Mouse (Mus musculus): ENCODE measurements around the gene Klhl5. TPM values are rescaled to one million over a fixed set of nuclear protein-coding genes. Genes with fewer than 3 reads are reported as not detected.

The Klhl5 gene
- polyA plus RNA-seq, 1 experiment from 2014 or later = 32.0 TPM

GRCm38 (mm10) chr5:65163001-65163400 is 55.7 kb downstream of the Klhl5 start:
- ATAC-seq = no peak
- ChIA-PET POLR2A (no interaction called here), CTCF (interaction anchor here (1.3 to 1.6 kb wide), 2 partner anchors 12 to 16 kb away, joined by 3 to 5 read pairs; no protein-coding TSS in a partner anchor)
- in situ Hi-C loops (cut with MboI; ENCODE audit: low pct_unique_long_range_greater_than_20kb) = no loop called here
- H3K27me3 ChIP-seq = no peaks in the 10 kb centered on the region
- TF ChIP-seq CTCF (IDR thresholded peaks at IDR 0.05) = no peak
- DNase-seq (ENCODE audit: low read depth, low spot score) = no peak

GRCm38 (mm10) chr5:65163489-65164092 is 56.3 kb downstream of the Klhl5 start:
- DNase-seq (ENCODE audit: low read depth, low spot score) (no peak), ATAC-seq (no peak)
- POLR2A ChIA-PET = no interaction called here
- no peak for TF ChIP-seq CTCF (IDR thresholded peaks at IDR 0.05)
- H3K27me3 ChIP-seq = no peaks in the 10 kb centered on the region
- CTCF ChIA-PET = interaction anchor here (1.0 to 1.6 kb wide), 3 partner anchors 11 to 280 kb away, joined by 3 to 5 read pairs (median 3); no protein-coding TSS in a partner anchor
- in situ Hi-C loops (cut with MboI; ENCODE audit: low pct_unique_long_range_greater_than_20kb) = no loop called here

GRCm38 (mm10) chr5:65170206-65170605 is 62.9 kb downstream of the Klhl5 start:
- in situ Hi-C loops (cut with MboI; ENCODE audit: low pct_unique_long_range_greater_than_20kb) = no loop called here
- no peak for TF ChIP-seq CTCF (IDR thresholded peaks at IDR 0.05)
- CTCF ChIA-PET = no interaction called here
- DNase-seq (ENCODE audit: low read depth, low spot score) (no peak), ATAC-seq (no peak)
- POLR2A ChIA-PET = no interaction called here
- no peaks in the 10 kb centered on the region for H3K27me3 ChIP-seq

GRCm38 (mm10) chr5:65175035-65175917 is 67.9 kb downstream of the Klhl5 start:
- ATAC-seq (no peak), DNase-seq (ENCODE audit: low read depth, low spot score) (no peak)
- ChIA-PET POLR2A (interaction anchor here (0.6 kb wide), 1 partner anchor 199 kb away, joined by 5 read pairs; no protein-coding TSS in a partner anchor), CTCF (interaction anchor here (1.0 to 1.5 kb wide), 5 partner anchors 9 to 19 kb away, joined by 3 to 7 read pairs (median 4); no protein-coding TSS in a partner anchor)
- in situ Hi-C loops (cut with MboI; ENCODE audit: low pct_unique_long_range_greater_than_20kb) = no loop called here
- no peak for TF ChIP-seq CTCF (IDR thresholded peaks at IDR 0.05)
- no peaks in the 10 kb centered on the region for H3K27me3 ChIP-seq

GRCm38 (mm10) chr5:65175918-65176484 is 68.7 kb downstream of the Klhl5 start:
- DNase-seq (ENCODE audit: low read depth, low spot score) = no peak
- ATAC-seq = no peak
- ChIA-PET CTCF (interaction anchor here (1.4 to 1.5 kb wide), 2 partner anchors 9 to 19 kb away, joined by 4 to 7 read pairs; no protein-coding TSS in a partner anchor), POLR2A (interaction anchor here (0.6 kb wide), 1 partner anchor 198 kb away, joined by 5 read pairs; no protein-coding TSS in a partner anchor)
- H3K27me3 ChIP-seq = no peaks in the 10 kb centered on the region
- TF ChIP-seq CTCF (IDR thresholded peaks at IDR 0.05) = no peak
- in situ Hi-C loops (cut with MboI; ENCODE audit: low pct_unique_long_range_greater_than_20kb) = no loop called here

- H3K27me3 ChIP-seq = no peaks in the 10 kb centered on the region
- ChIA-PET POLR2A (no interaction called here), CTCF (interaction anchor here (1.1 to 1.6 kb wide), 3 partner anchors 19 to 173 kb away, joined by 3 to 5 read pairs (median 4); no protein-coding TSS in a partner anchor)
- in situ Hi-C loops (cut with MboI; ENCODE audit: low pct_unique_long_range_greater_than_20kb) = no loop called here
- peak; percentile 44 for ATAC-seq
- TF ChIP-seq CTCF (IDR thresholded peaks at IDR 0.05) = no peak
- no peak for DNase-seq (ENCODE audit: low read depth, low spot score)
Measured at GRCm38 (mm10) chr5:65177026-65177514, 69.7 kb downstream of the Klhl5 start.

- POLR2A ChIA-PET = no interaction called here
- in situ Hi-C loops (cut with MboI; ENCODE audit: low pct_unique_long_range_greater_than_20kb) = no loop called here
Measured at GRCm38 (mm10) chr5:65178477-65178876, 71.1 kb downstream of the Klhl5 start.

GRCm38 (mm10) chr5:65181160-65181793 is 73.9 kb downstream of the Klhl5 start:
- DNase-seq (ENCODE audit: low read depth, low spot score) (no peak), ATAC-seq (no peak)
- no peak for TF ChIP-seq CTCF (IDR thresholded peaks at IDR 0.05)
- in situ Hi-C loops (cut with MboI; ENCODE audit: low pct_unique_long_range_greater_than_20kb) = no loop called here
- POLR2A ChIA-PET = no interaction called here
- H3K27me3 ChIP-seq = no peaks in the 10 kb centered on the region
- CTCF ChIA-PET = no interaction called here

More at GRCm38 (mm10) chr5:65178477-65178876, 71.1 kb downstream of the Klhl5 start:
- H3K27me3 ChIP-seq = no peaks in the 10 kb centered on the region
- ATAC-seq (no peak), DNase-seq (ENCODE audit: low read depth, low spot score) (no peak)
- no peak for TF ChIP-seq CTCF (IDR thresholded peaks at IDR 0.05)
- CTCF ChIA-PET = interaction anchor here (1.5 to 1.6 kb wide), 2 partner anchors 33 to 175 kb away, joined by 3 to 5 read pairs; no protein-coding TSS in a partner anchor

GRCm38 (mm10) chr5:65181794-65182169 is 74.4 kb downstream of the Klhl5 start:
- no peaks in the 10 kb centered on the region for H3K27me3 ChIP-seq
- DNase-seq (ENCODE audit: low read depth, low spot score) (no peak), ATAC-seq (no peak)
- in situ Hi-C loops (cut with MboI; ENCODE audit: low pct_unique_long_range_greater_than_20kb) = no loop called here
- TF ChIP-seq CTCF (IDR thresholded peaks at IDR 0.05) = no peak
- ChIA-PET POLR2A (no interaction called here), CTCF (interaction anchor here (0.8 kb wide), 1 partner anchor 9 kb away, joined by 3 read pairs; no protein-coding TSS in a partner anchor)

- ChIA-PET POLR2A (no interaction called here), CTCF (interaction anchor here (0.8 to 1.5 kb wide), 3 partner anchors 9 to 25 kb away, joined by 3 to 4 read pairs (median 3); no protein-coding TSS in a partner anchor)
- ATAC-seq = no peak
- in situ Hi-C loops (cut with MboI; ENCODE audit: low pct_unique_long_range_greater_than_20kb) = no loop called here
- no peak for DNase-seq (ENCODE audit: low read depth, low spot score)
- no peak for TF ChIP-seq CTCF (IDR thresholded peaks at IDR 0.05)
- no peaks in the 10 kb centered on the region for H3K27me3 ChIP-seq
Measured at GRCm38 (mm10) chr5:65182268-65182667, 74.9 kb downstream of the Klhl5 start.

All from Patski (cell line).